Mouse (Mus musculus): Measurements from ENCODE around the gene Simc1. TPM values are rescaled to one million over a fixed set of nuclear protein-coding genes. Genes with fewer than 3 reads are reported as not detected.
A peak's percentile ranks its signal among the peaks of the same experiment; 100 is the strongest.

The Simc1 gene
- polyA plus RNA-seq, 1 experiment from 2014 or later, result 15.6 TPM

GRCm38 (mm10) chr13:54557652-54558051 is 54.1 kb downstream of the Simc1 start:
- no peaks in the 10 kb centered on the region for H3K27me3 ChIP-seq (ENCODE audit: control insufficient read depth, insufficient read depth, low read length)
- no peak overlapping the region for H3K9ac ChIP-seq (replicated peaks; ENCODE audit: low read depth, low read length)
- no peak overlapping the region for H3K27ac ChIP-seq (ENCODE audit: low read length)
- no peaks in the 10 kb centered on the region for H3K9me3 ChIP-seq (ENCODE audit: control insufficient read depth, low read depth, low read length)
- H3K4me2 ChIP-seq (replicated peaks; ENCODE audit: low read depth, low read length), result no peak overlapping the region
- 94% methylated on average over 1 of the region's 1 CpGs for WGBS
- H3K4me3 ChIP-seq (ENCODE audit: low read depth, low read length), result no peak overlapping the region
- H3K36me3 ChIP-seq (ENCODE audit: control insufficient read depth, insufficient read depth, low read length), result peaks cover 67% of the 10 kb centered on the region
- H3K4me1 ChIP-seq (ENCODE audit: control insufficient read depth, insufficient read depth, low read length), result no peaks in the 10 kb centered on the region
- no peak for ATAC-seq (ENCODE audit: insufficient number of reproducible peaks, insufficient read depth, low FRiP score, low read depth)

GRCm38 (mm10) chr13:54559656-54560055 is 56.1 kb downstream of the Simc1 start:
- H3K4me3 ChIP-seq (ENCODE audit: low read depth, low read length), result no peak overlapping the region
- peaks cover 5% of the 10 kb centered on the region; the same call in 1 of the 2 replicates for H3K4me1 ChIP-seq (ENCODE audit: control insufficient read depth, insufficient read depth, low read length)
- ATAC-seq (ENCODE audit: insufficient number of reproducible peaks, insufficient read depth, low FRiP score, low read depth), result no peak
- WGBS, result 88% methylated on average over 2 of the region's 2 CpGs
- no peak overlapping the region for H3K9ac ChIP-seq (replicated peaks; ENCODE audit: low read depth, low read length)
- H3K27me3 ChIP-seq (ENCODE audit: control insufficient read depth, insufficient read depth, low read length), result no peaks in the 10 kb centered on the region
- H3K36me3 ChIP-seq (ENCODE audit: control insufficient read depth, insufficient read depth, low read length), result peaks cover 51% of the 10 kb centered on the region
- H3K27ac ChIP-seq (ENCODE audit: low read length), result no peak overlapping the region
- no peaks in the 10 kb centered on the region for H3K9me3 ChIP-seq (ENCODE audit: control insufficient read depth, low read depth, low read length)
- H3K4me2 ChIP-seq (replicated peaks; ENCODE audit: low read depth, low read length), result no peak overlapping the region

GRCm38 (mm10) chr13:54560608-54561007 is 57.0 kb downstream of the Simc1 start:
- ATAC-seq (ENCODE audit: insufficient number of reproducible peaks, insufficient read depth, low FRiP score, low read depth), result no peak

GRCm38 (mm10) chr13:54562562-54562961 is 59.0 kb downstream of the Simc1 start:
- Histone ChIP-seq H3K4me2 (replicated peaks; ENCODE audit: low read depth, low read length) (no peak overlapping the region), H3K27me3 (ENCODE audit: control insufficient read depth, insufficient read depth, low read length) (no peaks in the 10 kb centered on the region), H3K9me3 (ENCODE audit: control insufficient read depth, low read depth, low read length) (no peaks in the 10 kb centered on the region), H3K36me3 (ENCODE audit: control insufficient read depth, insufficient read depth, low read length) (peaks cover 38% of the 10 kb centered on the region), H3K9ac (replicated peaks; ENCODE audit: low read depth, low read length) (no peak overlapping the region), H3K4me1 (ENCODE audit: control insufficient read depth, insufficient read depth, low read length) (peaks cover 5% of the 10 kb centered on the region; the same call in 1 of the 2 replicates), H3K4me3 (ENCODE audit: low read depth, low read length) (no peak overlapping the region), H3K27ac (ENCODE audit: low read length) (no peak overlapping the region)
- 82% methylated on average over 7 of the region's 7 CpGs for WGBS
- ATAC-seq (ENCODE audit: insufficient number of reproducible peaks, insufficient read depth, low FRiP score, low read depth), result no peak

More at GRCm38 (mm10) chr13:54560608-54561007, 57.0 kb downstream of the Simc1 start:
- Histone ChIP-seq H3K4me2 (replicated peaks; ENCODE audit: low read depth, low read length) (no peak overlapping the region), H3K27ac (ENCODE audit: low read length) (no peak overlapping the region), H3K9ac (replicated peaks; ENCODE audit: low read depth, low read length) (no peak overlapping the region), H3K9me3 (ENCODE audit: control insufficient read depth, low read depth, low read length) (no peaks in the 10 kb centered on the region), H3K4me1 (ENCODE audit: control insufficient read depth, insufficient read depth, low read length) (peaks cover 5% of the 10 kb centered on the region; the same call in 1 of the 2 replicates), H3K36me3 (ENCODE audit: control insufficient read depth, insufficient read depth, low read length) (peaks cover 49% of the 10 kb centered on the region), H3K27me3 (ENCODE audit: control insufficient read depth, insufficient read depth, low read length) (no peaks in the 10 kb centered on the region), H3K4me3 (ENCODE audit: low read depth, low read length) (no peak overlapping the region)
- WGBS, result 90% methylated on average over 7 of the region's 7 CpGs

- Histone ChIP-seq H3K4me2 (replicated peaks; ENCODE audit: low read depth, low read length) (peak overlapping the region; percentile 92), H3K27me3 (ENCODE audit: control insufficient read depth, insufficient read depth, low read length) (no peaks in the 10 kb centered on the region), H3K36me3 (ENCODE audit: control insufficient read depth, insufficient read depth, low read length) (peaks cover 20% of the 10 kb centered on the region), H3K4me3 (ENCODE audit: low read depth, low read length) (peak overlapping the region; percentile 98), H3K4me1 (ENCODE audit: control insufficient read depth, insufficient read depth, low read length) (peaks cover 5% of the 10 kb centered on the region; the same call in 1 of the 2 replicates), H3K9me3 (ENCODE audit: control insufficient read depth, low read depth, low read length) (no peaks in the 10 kb centered on the region), H3K9ac (replicated peaks; ENCODE audit: low read depth, low read length) (peak overlapping the region; percentile 96), H3K27ac (ENCODE audit: low read length) (peak overlapping the region; percentile 44; the same call in 1 of the 2 replicates)
- ATAC-seq (ENCODE audit: insufficient number of reproducible peaks, insufficient read depth, low FRiP score, low read depth), result peak; percentile 60; the same call in 1 of the 2 replicates
- WGBS, result 11% methylated on average over 44 of the region's 45 CpGs
These were observed 60.9 kb downstream of the Simc1 start for GRCm38 (mm10) chr13:54564232-54565200.

GRCm38 (mm10) chr13:54565201-54565581 is 61.6 kb downstream of the Simc1 start, which contains the start of gene 4833439L19Rik:
TSS of gene 4833439L19Rik (minus strand) at chr13:54565435.
- Histone ChIP-seq H3K36me3 (ENCODE audit: control insufficient read depth, insufficient read depth, low read length) (peaks cover 14% of the 10 kb centered on the region), H3K4me2 (replicated peaks; ENCODE audit: low read depth, low read length) (peak within 1 kb of the TSS; percentile 92), H3K27me3 (ENCODE audit: control insufficient read depth, insufficient read depth, low read length) (no peaks in the 10 kb centered on the region), H3K9me3 (ENCODE audit: control insufficient read depth, low read depth, low read length) (no peaks in the 10 kb centered on the region), H3K4me3 (ENCODE audit: low read depth, low read length) (peak within 1 kb of the TSS; percentile 98), H3K27ac (ENCODE audit: low read length) (peak within 1 kb of the TSS; percentile 48; the same call in 1 of the 2 replicates), H3K9ac (replicated peaks; ENCODE audit: low read depth, low read length) (peak within 1 kb of the TSS; percentile 96), H3K4me1 (ENCODE audit: control insufficient read depth, insufficient read depth, low read length) (peaks cover 5% of the 10 kb centered on the region; the same call in 1 of the 2 replicates)
- under 1% methylated on average over 27 of the region's 27 CpGs for WGBS
- peak; percentile 96 for ATAC-seq (ENCODE audit: insufficient number of reproducible peaks, insufficient read depth, low FRiP score, low read depth)

GRCm38 (mm10) chr13:54565594-54566345 is 62.2 kb downstream of the Simc1 start:
- Histone ChIP-seq H3K9ac (replicated peaks; ENCODE audit: low read depth, low read length) (no peak overlapping the region), H3K4me2 (replicated peaks; ENCODE audit: low read depth, low read length) (peak overlapping the region; percentile 92), H3K4me3 (ENCODE audit: low read depth, low read length) (peak overlapping the region; percentile 98), H3K27ac (ENCODE audit: low read length) (peak overlapping the region; percentile 48; the same call in 1 of the 2 replicates), H3K9me3 (ENCODE audit: control insufficient read depth, low read depth, low read length) (no peaks in the 10 kb centered on the region), H3K36me3 (ENCODE audit: control insufficient read depth, insufficient read depth, low read length) (peaks cover 10% of the 10 kb centered on the region; the same call in 1 of the 2 replicates), H3K27me3 (ENCODE audit: control insufficient read depth, insufficient read depth, low read length) (no peaks in the 10 kb centered on the region), H3K4me1 (ENCODE audit: control insufficient read depth, insufficient read depth, low read length) (peaks cover 5% of the 10 kb centered on the region; the same call in 1 of the 2 replicates)
- WGBS, result 48% methylated on average over 8 of the region's 8 CpGs
- peak; percentile 29; the same call in 1 of the 2 replicates for ATAC-seq (ENCODE audit: insufficient number of reproducible peaks, insufficient read depth, low FRiP score, low read depth)

GRCm38 (mm10) chr13:54568380-54568779 is 64.8 kb downstream of the Simc1 start:
- H3K27me3 ChIP-seq (ENCODE audit: control insufficient read depth, insufficient read depth, low read length), result no peaks in the 10 kb centered on the region
- H3K27ac ChIP-seq (ENCODE audit: low read length), result no peak overlapping the region
- H3K4me2 ChIP-seq (replicated peaks; ENCODE audit: low read depth, low read length), result no peak overlapping the region
- no peak overlapping the region for H3K4me3 ChIP-seq (ENCODE audit: low read depth, low read length)
- no peaks in the 10 kb centered on the region; the same call in 1 of the 2 replicates for H3K36me3 ChIP-seq (ENCODE audit: control insufficient read depth, insufficient read depth, low read length)
- H3K9ac ChIP-seq (replicated peaks; ENCODE audit: low read depth, low read length), result no peak overlapping the region
- H3K9me3 ChIP-seq (ENCODE audit: control insufficient read depth, low read depth, low read length), result no peaks in the 10 kb centered on the region
- 42% methylated on average over 5 of the region's 5 CpGs for WGBS
- peaks cover 5% of the 10 kb centered on the region; the same call in 1 of the 2 replicates for H3K4me1 ChIP-seq (ENCODE audit: control insufficient read depth, insufficient read depth, low read length)
- ATAC-seq (ENCODE audit: insufficient number of reproducible peaks, insufficient read depth, low FRiP score, low read depth), result no peak

Data from stomach, embryonic 14.5 days (tissue).